Mouse (Mus musculus): Measurements from ENCODE around the gene Zmynd11. TPM values are rescaled to one million over a fixed set of nuclear protein-coding genes. Genes with fewer than 3 reads are reported as not detected.

Gene Zmynd11
- polyA plus RNA-seq (2015; fragmentation: Nextera tagmentation; extraction: Ambion mirVana), result 67.1 and 71.3 TPM in 2 replicates

GRCm38 (mm10) chr13:9764646-9765536 is at the start of gene Zmynd11:
Gene Zmynd11 (minus strand): TSS chr13:9765330.
- peak within 1 kb of the TSS; percentile 91 for H3K4me3 ChIP-seq (replicated peaks; ENCODE audit: low read depth, low read length)
- H3K4me2 ChIP-seq (ENCODE audit: low read length), result peak within 1 kb of the TSS; percentile 78
- no peaks in the 10 kb centered on the region for H3K9me3 ChIP-seq (replicated peaks; ENCODE audit: low read length)
- no peaks in the 10 kb centered on the region for H3K27me3 ChIP-seq (ENCODE audit: insufficient read depth, low read length)
- H3K9ac ChIP-seq (ENCODE audit: low read depth, low read length), result peak within 1 kb of the TSS; percentile 100
- ATAC-seq (replicated peaks; ENCODE audit: low FRiP score, low read depth) (peak; percentile 84), DNase-seq (ENCODE audit: low spot score) (peak; percentile 63)
- peak within 1 kb of the TSS; percentile 99 for H3K27ac ChIP-seq
- H3K4me1 ChIP-seq (replicated peaks; ENCODE audit: insufficient read depth, low read length), result peaks cover 20% of the 10 kb centered on the region; the same call in 1 of the 2 replicates
- under 1% methylated on average over 77 of the region's 98 CpGs for WGBS
- H3K36me3 ChIP-seq (ENCODE audit: insufficient read depth, low read length), result no peaks in the 10 kb centered on the region
- no peak for TF ChIP-seq CTCF (IDR thresholded peaks at IDR 0.05; ENCODE audit: low read depth)

DNA sequence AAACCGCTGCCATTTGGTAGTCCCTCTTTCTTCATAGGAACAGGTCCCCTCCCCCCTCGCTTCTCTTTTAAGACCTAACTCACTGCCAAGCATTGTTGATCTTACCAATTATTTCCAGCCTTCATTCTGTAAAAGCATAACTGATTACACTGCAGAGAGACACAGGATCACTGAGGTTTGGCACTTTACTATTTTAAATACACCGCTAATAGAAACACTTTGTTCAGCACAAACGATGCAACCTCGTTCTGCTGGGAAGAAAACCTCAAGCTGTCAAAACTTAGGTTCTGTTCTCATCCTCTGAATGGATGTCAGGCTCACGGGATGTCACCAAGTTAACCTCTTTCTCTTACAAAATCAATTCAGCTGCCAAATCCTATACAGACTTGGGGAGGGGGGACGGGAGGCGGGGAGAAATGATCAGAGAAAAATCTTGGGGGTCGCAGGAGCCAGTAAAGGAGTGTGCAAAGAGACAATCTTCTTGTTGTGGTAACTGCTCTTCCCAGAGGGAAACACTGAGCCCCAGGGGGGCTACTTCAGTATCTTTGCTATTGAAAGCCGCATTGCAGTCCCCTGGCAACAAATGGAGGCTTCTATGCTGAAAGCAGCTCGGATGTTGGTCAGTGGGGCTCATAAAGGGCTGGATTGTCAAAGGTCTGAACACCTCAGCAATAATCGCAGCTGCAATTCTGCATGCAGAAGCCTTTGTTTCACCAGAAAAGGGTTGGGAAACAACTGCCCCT is 30.9 kb upstream of the Zmynd11 start:
- H3K9ac ChIP-seq (ENCODE audit: low read depth, low read length), result 0 out of 2 replicates have a peak overlapping the region, but pooled peaks have one; percentile 43
- H3K27ac ChIP-seq, result no peak overlapping the region
- H3K4me3 ChIP-seq (replicated peaks; ENCODE audit: low read depth, low read length), result peak overlapping the region; percentile 3
- no peaks in the 10 kb centered on the region for H3K4me1 ChIP-seq (replicated peaks; ENCODE audit: insufficient read depth, low read length)
- no peaks in the 10 kb centered on the region for H3K36me3 ChIP-seq (ENCODE audit: insufficient read depth, low read length)
- H3K4me2 ChIP-seq (ENCODE audit: low read length), result peak overlapping the region; percentile 56
- peak; percentile 27 for DNase-seq (ENCODE audit: low spot score)
- no peaks in the 10 kb centered on the region for H3K9me3 ChIP-seq (replicated peaks; ENCODE audit: low read length)
- ATAC-seq (replicated peaks; ENCODE audit: low FRiP score, low read depth), result no peak
- no peaks in the 10 kb centered on the region for H3K27me3 ChIP-seq (ENCODE audit: insufficient read depth, low read length)
- TF ChIP-seq CTCF (IDR thresholded peaks at IDR 0.05; ENCODE audit: low read depth), result no peak
- WGBS, result 7% methylated on average over 12 of the region's 12 CpGs

- no peaks in the 10 kb centered on the region for H3K4me1 ChIP-seq (replicated peaks; ENCODE audit: insufficient read depth, low read length)
- no peak for DNase-seq (ENCODE audit: low spot score)
- H3K9ac ChIP-seq (ENCODE audit: low read depth, low read length), result no peak overlapping the region
- no peak overlapping the region for H3K27ac ChIP-seq
- no peaks in the 10 kb centered on the region for H3K9me3 ChIP-seq (replicated peaks; ENCODE audit: low read length)
- no peak for ATAC-seq (replicated peaks; ENCODE audit: low FRiP score, low read depth)
- no peaks in the 10 kb centered on the region for H3K27me3 ChIP-seq (ENCODE audit: insufficient read depth, low read length)
- no peak overlapping the region for H3K4me3 ChIP-seq (replicated peaks; ENCODE audit: low read depth, low read length)
- no peaks in the 10 kb centered on the region for H3K36me3 ChIP-seq (ENCODE audit: insufficient read depth, low read length)
- no peak for TF ChIP-seq CTCF (IDR thresholded peaks at IDR 0.05; ENCODE audit: low read depth)
- no peak overlapping the region for H3K4me2 ChIP-seq (ENCODE audit: low read length)
- WGBS, result 70% methylated on average over 3 of the region's 3 CpGs
Measured at GRCm38 (mm10) chr13:9786050-9786449, 20.9 kb upstream of the Zmynd11 start.

DNA sequence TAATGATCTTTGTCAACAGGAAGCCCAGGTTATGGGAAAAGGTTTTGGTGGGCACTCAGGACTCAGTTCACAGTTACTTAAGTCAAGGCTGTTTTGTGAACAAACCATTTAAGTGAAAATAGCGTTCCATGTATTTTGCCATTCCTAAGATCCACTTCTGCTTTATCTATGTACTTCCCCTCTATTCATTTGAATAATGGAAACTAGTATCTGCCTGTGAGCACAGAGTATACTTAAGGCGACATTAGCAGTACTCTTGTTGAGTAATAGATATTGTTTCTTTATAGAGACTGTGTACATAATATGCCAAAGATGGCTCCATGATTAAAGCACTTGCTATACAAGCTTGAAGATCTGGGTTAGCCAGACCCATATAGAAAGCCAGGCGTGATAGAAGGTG is 18.6 kb upstream of the Zmynd11 start:
- DNase-seq (ENCODE audit: low spot score) (no peak), ATAC-seq (replicated peaks; ENCODE audit: low FRiP score, low read depth) (no peak)
- Histone ChIP-seq H3K4me1 (replicated peaks; ENCODE audit: insufficient read depth, low read length) (no peaks in the 10 kb centered on the region), H3K4me3 (replicated peaks; ENCODE audit: low read depth, low read length) (no peak overlapping the region), H3K4me2 (ENCODE audit: low read length) (no peak overlapping the region), H3K36me3 (ENCODE audit: insufficient read depth, low read length) (no peaks in the 10 kb centered on the region), H3K27ac (no peak overlapping the region), H3K9me3 (replicated peaks; ENCODE audit: low read length) (no peaks in the 10 kb centered on the region), H3K9ac (ENCODE audit: low read depth, low read length) (no peak overlapping the region), H3K27me3 (ENCODE audit: insufficient read depth, low read length) (no peaks in the 10 kb centered on the region)
- WGBS, result 86% methylated on average over 3 of the region's 3 CpGs
- no peak for TF ChIP-seq CTCF (IDR thresholded peaks at IDR 0.05; ENCODE audit: low read depth)

- TF ChIP-seq CTCF (IDR thresholded peaks at IDR 0.05; ENCODE audit: low read depth), result no peak
- DNase-seq (ENCODE audit: low spot score) (peak; percentile 41), ATAC-seq (replicated peaks; ENCODE audit: low FRiP score, low read depth) (no peak)
- H3K27ac ChIP-seq, result 0 out of 2 replicates have a peak overlapping the region, but pooled peaks have one; percentile 2
- H3K9ac ChIP-seq (ENCODE audit: low read depth, low read length), result no peak overlapping the region
- H3K27me3 ChIP-seq (ENCODE audit: insufficient read depth, low read length), result no peaks in the 10 kb centered on the region
- H3K9me3 ChIP-seq (replicated peaks; ENCODE audit: low read length), result no peaks in the 10 kb centered on the region
- no peak overlapping the region for H3K4me2 ChIP-seq (ENCODE audit: low read length)
- no peaks in the 10 kb centered on the region for H3K4me1 ChIP-seq (replicated peaks; ENCODE audit: insufficient read depth, low read length)
- no peak overlapping the region for H3K4me3 ChIP-seq (replicated peaks; ENCODE audit: low read depth, low read length)
- 28% methylated on average over 5 of the region's 5 CpGs for WGBS
- no peaks in the 10 kb centered on the region for H3K36me3 ChIP-seq (ENCODE audit: insufficient read depth, low read length)
Measured at GRCm38 (mm10) chr13:9775901-9776300, 10.8 kb upstream of the Zmynd11 start.

- Histone ChIP-seq H3K4me1 (replicated peaks; ENCODE audit: insufficient read depth, low read length) (no peaks in the 10 kb centered on the region), H3K4me2 (ENCODE audit: low read length) (no peak overlapping the region), H3K27me3 (ENCODE audit: insufficient read depth, low read length) (no peaks in the 10 kb centered on the region), H3K36me3 (ENCODE audit: insufficient read depth, low read length) (no peaks in the 10 kb centered on the region), H3K27ac (no peak overlapping the region), H3K9ac (ENCODE audit: low read depth, low read length) (no peak overlapping the region), H3K9me3 (replicated peaks; ENCODE audit: low read length) (no peaks in the 10 kb centered on the region), H3K4me3 (replicated peaks; ENCODE audit: low read depth, low read length) (no peak overlapping the region)
- ATAC-seq (replicated peaks; ENCODE audit: low FRiP score, low read depth) (no peak), DNase-seq (ENCODE audit: low spot score) (no peak)
- TF ChIP-seq CTCF (IDR thresholded peaks at IDR 0.05; ENCODE audit: low read depth), result no peak
Measured at GRCm38 (mm10) chr13:9774077-9774476, 8.9 kb upstream of the Zmynd11 start.

All from kidney, postnatal 0 days (tissue).